Mouse (Mus musculus): ENCODE results near the gene Adora1. TPM values are rescaled to one million over a fixed set of nuclear protein-coding genes. Genes with fewer than 3 reads are reported as not detected.

Adora1 gene
- polyA plus RNA-seq, 1 experiment, result 28.0 TPM

DNA sequence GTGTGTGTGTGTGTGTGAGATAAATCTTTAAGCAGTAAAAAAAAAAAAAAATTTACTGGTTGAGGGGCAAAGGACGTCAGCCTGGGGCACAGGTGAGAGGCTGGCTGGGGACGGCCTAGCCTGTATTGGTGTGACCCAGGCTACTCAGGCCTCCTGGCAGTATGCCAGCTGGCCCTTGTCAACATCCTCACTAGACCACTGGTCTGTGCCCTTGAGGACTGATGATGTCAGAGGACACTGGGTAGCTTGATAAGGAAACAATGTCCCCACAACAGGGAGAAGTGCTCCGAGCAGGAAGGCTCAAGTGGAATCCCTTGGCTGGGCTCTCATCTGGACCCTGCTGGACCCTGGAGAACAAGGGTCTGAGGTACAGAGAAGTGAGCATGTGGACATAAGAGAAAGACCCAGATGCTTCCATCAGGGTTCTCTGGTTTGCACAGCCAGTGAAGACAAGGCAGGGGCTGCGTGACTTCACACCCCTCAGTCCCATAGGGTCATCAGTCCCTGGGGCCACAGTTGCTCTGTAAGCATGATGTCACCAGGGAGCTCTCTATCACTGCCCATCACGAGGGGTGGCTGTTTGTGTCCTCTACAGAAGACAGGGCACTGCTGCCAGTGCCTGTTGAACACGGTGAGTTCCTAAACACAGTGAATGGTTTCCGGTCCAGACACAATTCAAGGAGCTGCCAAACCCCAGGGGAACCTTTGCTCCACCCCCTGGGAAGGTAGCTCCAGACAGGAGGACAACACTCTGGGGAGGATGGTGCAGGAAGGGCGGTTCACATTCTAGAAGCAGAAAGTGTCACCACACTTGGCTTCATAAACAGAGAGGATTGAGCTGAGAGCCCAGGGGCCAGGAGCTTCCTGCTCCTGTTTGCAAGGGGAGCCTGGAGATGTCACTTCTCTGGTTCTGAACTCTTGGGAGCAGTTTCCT lies 12.8 kb downstream of the Adora1 start:
- Histone ChIP-seq H3K27me3 (ENCODE audit: control insufficient read depth, insufficient read depth, low read length) (no peaks in the 10 kb centered on the region), H3K4me3 (ENCODE audit: control insufficient read depth, low read depth, low read length) (no peak overlapping the region), H3K27ac (ENCODE audit: control insufficient read depth, insufficient read depth, low read depth, low read length) (peak overlapping the region; percentile 12), H3K36me3 (ENCODE audit: control insufficient read depth, insufficient read depth, low read length) (no peaks in the 10 kb centered on the region), H3K4me1 (ENCODE audit: control insufficient read depth, insufficient read depth, low read length) (peaks cover 2% of the 10 kb centered on the region; the same call in 1 of the 2 replicates)
- TF ChIP-seq CTCF (IDR thresholded peaks at IDR 0.05; ENCODE audit: control insufficient read depth, insufficient read depth, insufficient replicate concordance, low read depth, low read length), result no peak
- TF ChIP-seq POLR2A (IDR thresholded peaks at IDR 0.05; ENCODE audit: control insufficient read depth, low read depth, low read length), result no peak

DNA sequence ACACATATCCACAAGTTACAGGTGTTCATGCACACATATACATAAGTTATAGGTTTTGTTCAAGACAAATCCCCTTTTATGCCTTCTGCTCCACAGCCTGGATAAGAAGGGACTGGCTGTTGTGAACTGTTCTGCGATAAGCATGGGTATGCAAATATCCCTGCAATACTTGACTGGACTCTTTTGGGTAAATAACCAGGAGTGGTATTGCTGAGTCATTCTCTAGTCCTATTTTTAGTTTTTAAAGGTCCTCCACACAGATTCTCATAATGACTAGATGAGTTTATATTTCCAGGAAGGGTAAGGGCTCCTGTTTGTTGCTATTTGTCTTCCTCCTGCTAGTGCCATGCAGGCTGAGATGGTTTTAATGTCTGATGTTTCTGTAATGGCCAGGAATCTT lies 14.1 kb downstream of the Adora1 start:
- no peaks in the 10 kb centered on the region for H3K36me3 ChIP-seq (ENCODE audit: control insufficient read depth, insufficient read depth, low read length)
- H3K27ac ChIP-seq (ENCODE audit: control insufficient read depth, insufficient read depth, low read depth, low read length), result no peak overlapping the region
- TF ChIP-seq POLR2A (IDR thresholded peaks at IDR 0.05; ENCODE audit: control insufficient read depth, low read depth, low read length) (no peak), CTCF (IDR thresholded peaks at IDR 0.05; ENCODE audit: control insufficient read depth, insufficient read depth, insufficient replicate concordance, low read depth, low read length) (no peak)
- peaks cover 4% of the 10 kb centered on the region for H3K4me1 ChIP-seq (ENCODE audit: control insufficient read depth, insufficient read depth, low read length)
- H3K27me3 ChIP-seq (ENCODE audit: control insufficient read depth, insufficient read depth, low read length), result no peaks in the 10 kb centered on the region
- H3K4me3 ChIP-seq (ENCODE audit: control insufficient read depth, low read depth, low read length), result no peak overlapping the region

DNA sequence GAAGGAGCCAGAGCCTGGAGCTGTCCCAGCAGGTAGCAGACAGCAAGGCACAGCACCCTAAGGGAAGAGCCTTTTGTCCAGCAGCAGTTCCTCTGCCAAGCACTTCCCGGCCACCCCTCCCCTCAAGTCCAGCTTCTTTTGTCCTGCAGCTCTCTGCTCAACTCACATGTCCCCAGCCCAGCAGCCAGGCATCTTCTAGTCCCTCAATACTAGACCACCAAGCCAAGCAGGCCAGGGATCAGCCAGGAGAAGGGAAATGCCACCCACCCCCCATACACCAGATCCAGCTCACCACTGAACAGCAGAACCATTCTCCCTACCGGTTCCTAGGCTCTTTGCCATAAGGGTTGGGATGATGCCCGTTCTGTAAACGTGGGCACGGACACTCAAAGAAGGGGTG lies 15.6 kb downstream of the Adora1 start:
- no peak overlapping the region for H3K27ac ChIP-seq (ENCODE audit: control insufficient read depth, insufficient read depth, low read depth, low read length)
- no peak overlapping the region for H3K4me3 ChIP-seq (ENCODE audit: control insufficient read depth, low read depth, low read length)
- TF ChIP-seq CTCF (IDR thresholded peaks at IDR 0.05; ENCODE audit: control insufficient read depth, insufficient read depth, insufficient replicate concordance, low read depth, low read length), result no peak
- no peak for TF ChIP-seq POLR2A (IDR thresholded peaks at IDR 0.05; ENCODE audit: control insufficient read depth, low read depth, low read length)
- H3K36me3 ChIP-seq (ENCODE audit: control insufficient read depth, insufficient read depth, low read length), result no peaks in the 10 kb centered on the region
- H3K4me1 ChIP-seq (ENCODE audit: control insufficient read depth, insufficient read depth, low read length), result peaks cover 6% of the 10 kb centered on the region
- no peaks in the 10 kb centered on the region for H3K27me3 ChIP-seq (ENCODE audit: control insufficient read depth, insufficient read depth, low read length)

DNA sequence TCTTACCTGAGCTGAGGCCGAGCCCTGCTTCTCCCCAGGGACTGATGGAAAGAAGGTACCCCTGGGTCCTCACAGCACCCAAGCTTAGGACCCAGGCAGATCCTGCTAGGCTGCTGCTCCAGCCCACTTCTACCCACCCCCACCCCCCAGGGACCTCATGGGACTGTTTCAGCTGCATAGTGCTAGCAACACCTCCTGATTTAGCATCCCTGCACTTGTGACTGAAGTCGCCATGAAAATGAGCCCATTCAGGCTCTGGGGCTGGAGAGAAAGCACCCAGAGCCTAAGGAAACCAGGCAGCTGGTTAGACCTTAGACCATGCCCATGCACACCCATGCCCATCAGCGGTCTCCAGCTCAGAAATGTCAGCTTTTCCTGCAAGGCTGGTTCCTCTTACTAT lies 17.3 kb downstream of the Adora1 start:
- TF ChIP-seq CTCF (IDR thresholded peaks at IDR 0.05; ENCODE audit: control insufficient read depth, insufficient read depth, insufficient replicate concordance, low read depth, low read length), result no peak
- no peak for TF ChIP-seq POLR2A (IDR thresholded peaks at IDR 0.05; ENCODE audit: control insufficient read depth, low read depth, low read length)
- H3K4me1 ChIP-seq (ENCODE audit: control insufficient read depth, insufficient read depth, low read length), result peaks cover 6% of the 10 kb centered on the region
- no peaks in the 10 kb centered on the region for H3K36me3 ChIP-seq (ENCODE audit: control insufficient read depth, insufficient read depth, low read length)
- H3K27ac ChIP-seq (ENCODE audit: control insufficient read depth, insufficient read depth, low read depth, low read length), result no peak overlapping the region
- no peak overlapping the region for H3K4me3 ChIP-seq (ENCODE audit: control insufficient read depth, low read depth, low read length)
- no peaks in the 10 kb centered on the region for H3K27me3 ChIP-seq (ENCODE audit: control insufficient read depth, insufficient read depth, low read length)

DNA sequence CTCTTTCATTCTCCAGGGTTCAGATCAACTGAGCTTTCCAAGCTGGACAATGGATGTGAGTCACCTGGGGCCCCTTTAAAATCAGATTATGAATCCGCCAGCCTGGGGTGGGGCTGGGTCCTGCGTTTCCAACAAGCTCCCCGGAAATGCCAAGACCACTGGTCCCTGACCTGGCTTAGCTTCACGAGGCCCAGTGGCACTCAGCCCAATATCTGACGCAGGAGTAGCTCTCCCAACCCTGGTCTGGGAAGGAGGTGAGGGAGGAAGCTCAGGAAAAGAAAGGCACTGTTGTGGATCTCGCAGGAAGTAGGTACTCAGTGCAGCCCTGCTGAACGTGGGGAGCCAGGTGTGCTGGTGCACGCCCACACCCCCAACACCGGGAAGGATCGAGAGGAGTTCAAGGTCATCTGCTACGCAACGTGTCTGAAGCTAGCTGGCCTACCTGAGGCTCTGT lies 18.2 kb downstream of the Adora1 start:
- H3K36me3 ChIP-seq (ENCODE audit: control insufficient read depth, insufficient read depth, low read length), result no peaks in the 10 kb centered on the region
- peaks cover 11% of the 10 kb centered on the region for H3K4me1 ChIP-seq (ENCODE audit: control insufficient read depth, insufficient read depth, low read length)
- TF ChIP-seq POLR2A (IDR thresholded peaks at IDR 0.05; ENCODE audit: control insufficient read depth, low read depth, low read length) (no peak), CTCF (IDR thresholded peaks at IDR 0.05; ENCODE audit: control insufficient read depth, insufficient read depth, insufficient replicate concordance, low read depth, low read length) (no peak)
- H3K27me3 ChIP-seq (ENCODE audit: control insufficient read depth, insufficient read depth, low read length), result no peaks in the 10 kb centered on the region
- no peak overlapping the region for H3K4me3 ChIP-seq (ENCODE audit: control insufficient read depth, low read depth, low read length)
- peak overlapping the region; percentile 66 for H3K27ac ChIP-seq (ENCODE audit: control insufficient read depth, insufficient read depth, low read depth, low read length)

DNA sequence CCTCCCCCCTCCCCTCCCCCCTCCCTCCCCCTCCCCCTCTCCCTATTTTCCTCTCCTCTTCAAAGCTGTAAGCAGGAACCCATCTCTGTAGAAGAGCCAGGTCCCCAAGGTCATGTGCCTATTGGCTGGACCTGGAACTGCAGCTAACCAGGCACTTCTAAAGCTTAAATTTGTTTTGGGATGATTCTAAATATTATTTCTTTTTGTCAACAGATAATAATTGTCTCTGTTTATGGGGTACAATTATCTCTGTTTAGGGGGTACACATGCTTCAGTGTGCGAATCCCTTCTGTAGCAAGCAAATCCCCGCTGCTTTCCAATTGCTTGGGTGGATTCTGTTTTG lies 18.6 kb downstream of the Adora1 start:
- Histone ChIP-seq H3K4me3 (ENCODE audit: control insufficient read depth, low read depth, low read length) (no peak overlapping the region), H3K27ac (ENCODE audit: control insufficient read depth, insufficient read depth, low read depth, low read length) (0 out of 2 replicates have a peak overlapping the region, but pooled peaks have one; percentile 66), H3K27me3 (ENCODE audit: control insufficient read depth, insufficient read depth, low read length) (no peaks in the 10 kb centered on the region), H3K4me1 (ENCODE audit: control insufficient read depth, insufficient read depth, low read length) (peaks cover 13% of the 10 kb centered on the region), H3K36me3 (ENCODE audit: control insufficient read depth, insufficient read depth, low read length) (no peaks in the 10 kb centered on the region)
- no peak for TF ChIP-seq CTCF (IDR thresholded peaks at IDR 0.05; ENCODE audit: control insufficient read depth, insufficient read depth, insufficient replicate concordance, low read depth, low read length)
- no peak for TF ChIP-seq POLR2A (IDR thresholded peaks at IDR 0.05; ENCODE audit: control insufficient read depth, low read depth, low read length)

DNA sequence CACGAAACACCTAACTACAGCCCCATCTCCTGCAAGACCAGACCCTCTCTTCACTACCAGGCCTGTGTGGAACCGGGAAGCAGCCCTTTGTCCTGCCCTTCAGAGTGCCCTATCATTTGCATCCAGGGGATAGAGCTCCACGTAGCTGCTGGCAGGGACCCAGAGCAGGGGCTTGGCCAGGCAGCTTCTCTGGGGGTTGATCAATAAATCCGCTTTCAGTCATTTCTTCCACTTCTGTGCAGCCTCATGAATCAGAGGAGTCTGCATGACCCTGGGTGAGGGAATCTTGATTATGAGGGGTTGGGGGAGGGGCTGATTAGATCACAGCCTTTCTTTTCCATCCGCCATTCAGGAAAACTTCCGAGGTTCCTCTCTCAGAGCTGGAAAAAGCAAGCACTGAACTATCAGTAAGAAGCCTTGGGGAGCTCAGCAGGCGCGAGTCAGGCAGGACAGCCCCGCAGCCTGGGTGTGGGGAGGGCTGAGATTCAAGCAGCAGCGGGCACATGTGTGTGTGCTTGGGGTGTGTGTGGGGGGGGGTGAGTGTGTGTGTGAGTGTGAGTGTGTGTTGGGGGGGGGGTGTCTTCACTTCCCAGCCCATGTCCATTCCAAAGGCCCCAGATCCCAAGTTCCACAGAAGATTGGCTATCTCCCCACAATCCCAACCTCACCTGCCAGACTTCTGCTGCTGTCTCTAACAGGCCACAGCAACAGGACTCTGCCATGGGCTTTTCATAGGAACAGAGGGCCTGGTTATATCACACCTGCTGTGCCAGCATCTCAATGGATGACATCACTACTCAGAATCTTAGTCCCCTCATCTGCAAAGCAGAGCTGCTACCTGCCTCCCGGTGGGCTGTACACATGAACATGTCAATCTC lies 19.2 kb downstream of the Adora1 start:
- H3K27me3 ChIP-seq (ENCODE audit: control insufficient read depth, insufficient read depth, low read length), result no peaks in the 10 kb centered on the region
- TF ChIP-seq CTCF (IDR thresholded peaks at IDR 0.05; ENCODE audit: control insufficient read depth, insufficient read depth, insufficient replicate concordance, low read depth, low read length) (no peak), POLR2A (IDR thresholded peaks at IDR 0.05; ENCODE audit: control insufficient read depth, low read depth, low read length) (no peak)
- no peaks in the 10 kb centered on the region for H3K36me3 ChIP-seq (ENCODE audit: control insufficient read depth, insufficient read depth, low read length)
- no peak overlapping the region for H3K4me3 ChIP-seq (ENCODE audit: control insufficient read depth, low read depth, low read length)
- H3K4me1 ChIP-seq (ENCODE audit: control insufficient read depth, insufficient read depth, low read length), result peaks cover 13% of the 10 kb centered on the region
- peak overlapping the region; percentile 58 for H3K27ac ChIP-seq (ENCODE audit: control insufficient read depth, insufficient read depth, low read depth, low read length)
